Mouse (Mus musculus) heart, postnatal 0 days (tissue): ENCODE data around the gene Hist1h1t.

Experiments used
- CTCF ChIP-seq: IDR thresholded peaks from 2 replicates; pipeline ENCODE4 v1.5.1; 2016; ENCODE audit warnings: antibody characterized with exemption, control low read depth, low read depth
- EP300 ChIP-seq: IDR thresholded peaks from 2 replicates; pipeline ENCODE4 v1.6.1; 2016; ENCODE audit warnings: antibody characterized with exemption, low read depth

DNA sequence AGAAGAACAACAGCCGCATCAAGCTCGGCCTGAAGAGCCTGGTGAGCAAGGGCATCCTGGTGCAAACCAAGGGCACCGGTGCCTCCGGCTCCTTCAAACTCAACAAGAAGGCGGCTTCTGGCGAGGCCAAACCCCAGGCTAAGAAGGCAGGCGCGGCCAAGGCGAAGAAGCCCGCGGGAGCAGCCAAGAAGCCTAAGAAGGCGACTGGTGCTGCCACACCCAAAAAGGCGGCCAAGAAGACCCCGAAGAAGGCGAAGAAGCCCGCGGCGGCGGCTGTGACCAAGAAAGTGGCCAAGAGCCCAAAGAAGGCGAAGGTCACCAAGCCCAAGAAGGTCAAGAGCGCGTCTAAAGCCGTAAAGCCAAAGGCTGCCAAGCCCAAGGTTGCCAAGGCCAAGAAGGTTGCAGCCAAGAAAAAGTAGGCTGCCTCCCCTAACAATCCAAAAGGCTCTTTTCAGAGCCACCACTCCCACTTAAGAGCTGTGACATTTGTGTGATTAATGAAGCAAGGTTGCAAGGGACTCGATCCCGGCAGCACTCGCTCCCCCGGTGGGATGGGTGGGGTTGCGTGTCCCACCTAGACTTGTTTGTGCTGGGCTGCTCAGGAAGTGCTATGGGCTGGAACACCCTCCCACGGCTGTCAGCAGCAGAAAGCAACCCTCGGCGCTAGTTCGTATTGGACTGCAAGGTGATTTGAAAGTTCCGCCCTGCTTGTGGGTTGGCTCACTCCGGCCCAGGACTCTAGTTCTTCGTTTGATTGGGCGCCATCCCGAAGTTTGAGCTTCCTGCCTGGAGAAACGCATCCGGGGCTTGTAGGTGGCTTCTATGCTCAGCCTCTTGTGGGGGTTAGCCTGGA lies 43.7 kb downstream of the Hist1h1t start:
- TF ChIP-seq EP300 (peak; percentile 83), CTCF (no peak)
